Mouse (Mus musculus) CD8-positive naive resting alpha-beta T cell, adult 2 months (primary cell): ENCODE results near the gene Wdr3.

ENCODE experiments used
- DNase-seq, 2 experiments: peaks; one replicate each; pipeline ENCODE4 v3.0.0; 2022; ENCODE audit warnings: low read depth in 2 of 2, low spot score in 2 of 2

The Wdr3 gene

GRCm38 (mm10) chr3:100162315-100163105 is at the start of gene Wdr3, which contains the start of gene Gdap2:
Gene Wdr3, minus strand, starts transcription at chr3:100162407.
Gene Gdap2, plus strand, starts transcription at chr3:100162381.
- DNase-seq: peak; percentile 93 to 94

- DNase-seq: no peak
Observed at GRCm38 (mm10) chr3:100206973-100207372, 44.8 kb upstream of the Wdr3 start.

GRCm38 (mm10) chr3:100201554-100201953 is 39.3 kb upstream of the Wdr3 start:
- DNase-seq: no peak

GRCm38 (mm10) chr3:100194210-100194609 is 32.0 kb upstream of the Wdr3 start:
- no peak for DNase-seq

- no peak for DNase-seq
Observed at GRCm38 (mm10) chr3:100189861-100190260, 27.7 kb upstream of the Wdr3 start.

GRCm38 (mm10) chr3:100189444-100189843 is 27.2 kb upstream of the Wdr3 start:
- peak in 1 of 2 experiments; percentile 23 for DNase-seq

GRCm38 (mm10) chr3:100180471-100180870 is 18.3 kb upstream of the Wdr3 start:
- no peak for DNase-seq

GRCm38 (mm10) chr3:100176031-100176430 is 13.8 kb upstream of the Wdr3 start:
- DNase-seq: no peak

GRCm38 (mm10) chr3:100164991-100165390 is 2.8 kb upstream of the Wdr3 start:
- DNase-seq: no peak

GRCm38 (mm10) chr3:100163556-100163955 is 1.3 kb upstream of the Wdr3 start:
- no peak for DNase-seq

GRCm38 (mm10) chr3:100161665-100162314 is 417 bp downstream of the Wdr3 start:
- no peak for DNase-seq

GRCm38 (mm10) chr3:100160682-100161445 is 1.3 kb downstream of the Wdr3 start:
- no peak for DNase-seq

GRCm38 (mm10) chr3:100122445-100122844 is 39.8 kb downstream of the Wdr3 start:
- DNase-seq: no peak

GRCm38 (mm10) chr3:100121961-100122360 is 40.2 kb downstream of the Wdr3 start:
- no peak for DNase-seq

GRCm38 (mm10) chr3:100118681-100119080 is 43.5 kb downstream of the Wdr3 start:
- DNase-seq: no peak

GRCm38 (mm10) chr3:100106736-100107135 is 55.5 kb downstream of the Wdr3 start:
- DNase-seq: no peak

GRCm38 (mm10) chr3:100102386-100103092 is 59.7 kb downstream of the Wdr3 start:
- DNase-seq: no peak
